Mouse (Mus musculus) G1E (cell line): Measurements from ENCODE around the gene Runx1. TPM values are rescaled to one million over a fixed set of nuclear protein-coding genes. Genes with fewer than 3 reads are reported as not detected.

Experiments
- ATAC-seq: 2 replicates; pipeline ENCODE4 v1.8.0; 2016; ENCODE audit warnings: mild to moderate bottlenecking; ENCODE audit not compliant: insufficient number of reproducible peaks, poor library complexity, low FRiP score, severe bottlenecking; ENCODE audit errors: extremely low read depth
- DNase-seq: peaks from one replicate; pipeline ENCODE4 v3.0.0; 2012; ENCODE audit warnings: low spot score
- H3K27me3 ChIP-seq: 2 replicates; pipeline ENCODE4 v1.6.1; 2012; ENCODE audit warnings: mild to moderate bottlenecking, low read length, inconsistent platforms; ENCODE audit not compliant: insufficient read depth
- H3K36me3 ChIP-seq: replicated peaks from 2 replicates; pipeline ENCODE3; 2012; ENCODE audit warnings: mild to moderate bottlenecking, inconsistent platforms
- H3K4me1 ChIP-seq: 2 replicates; pipeline ENCODE4 v1.6.1; 2012; ENCODE audit warnings: low read depth, low read length, inconsistent platforms, mixed read lengths; ENCODE audit not compliant: insufficient read depth
- H3K4me3 ChIP-seq: 2 replicates; pipeline ENCODE4 v1.5.1; 2012; ENCODE audit warnings: low read depth, mild to moderate bottlenecking, inconsistent platforms, low read length, moderate library complexity, mixed read lengths
- H3K9me3 ChIP-seq: replicated peaks from 2 replicates; pipeline ENCODE4 v1.6.1; 2012; ENCODE audit warnings: inconsistent platforms
- CTCF ChIP-seq: IDR thresholded peaks from 2 replicates; pipeline ENCODE4 v1.5.1; 2012; ENCODE audit warnings: low read depth, low read length, inconsistent platforms, mixed read lengths
- GATA1 ChIP-seq: IDR thresholded peaks from 2 replicates; pipeline ENCODE4 v1.6.1; 2012; ENCODE audit warnings: borderline replicate concordance, low read length, inconsistent platforms, mixed read lengths
- GATA2 ChIP-seq: IDR thresholded peaks from 2 replicates; pipeline ENCODE4 v1.6.1; 2012; ENCODE audit warnings: low read depth, low read length, inconsistent platforms, borderline replicate concordance
- POLR2AphosphoS5 ChIP-seq: IDR thresholded peaks from 2 replicates; pipeline ENCODE4 v1.6.1; 2012; ENCODE audit warnings: low read depth, low read length, inconsistent platforms; ENCODE audit not compliant: insufficient replicate concordance
- TAL1 ChIP-seq: conservative IDR thresholded peaks from 2 replicates; pipeline ENCODE4 v1.6.1; 2012; ENCODE audit warnings: low read depth, low read length, inconsistent platforms, mixed read lengths
- polyA plus RNA-seq: library from polyadenylated mRNA; stranded (reverse); fragments of >175 nt; gene quantifications from 2 replicates; pipeline ENCODE4 v1.2.3, GENCODE M21; 2012
- total RNA-seq, 2 experiments: library from RNA; stranded (forward) in 1 of 2; stranded (reverse) in 1 of 2; fragments of 200-1000 nt in 1 of 2; fragments of >200 nt in 1 of 2; fragmentation: Nextera tagmentation in 1 of 2; gene quantifications; 2 replicates each; pipeline ENCODE4 v1.2.3; 2014 to 2017

Runx1 gene
- total and polyA plus RNA-seq, 3 experiments = 36.1 to 213 (median 158) TPM

GRCm38 (mm10) chr16:92615234-92615799 is 210.6 kb downstream of the Runx1 start:
- TF ChIP-seq GATA2 (no peak), POLR2AphosphoS5 (no peak), CTCF (no peak), TAL1 (no peak), GATA1 (no peak)
- Histone ChIP-seq H3K9me3 (peaks cover 4% of the 10 kb centered on the region), H3K4me3 (no peak overlapping the region), H3K27me3 (no peaks in the 10 kb centered on the region), H3K4me1 (peaks cover 13% of the 10 kb centered on the region; the same call in 1 of the 2 replicates), H3K36me3 (peaks cover 97% of the 10 kb centered on the region)
- no peak for ATAC-seq
- DNase-seq = no peak

DNA sequence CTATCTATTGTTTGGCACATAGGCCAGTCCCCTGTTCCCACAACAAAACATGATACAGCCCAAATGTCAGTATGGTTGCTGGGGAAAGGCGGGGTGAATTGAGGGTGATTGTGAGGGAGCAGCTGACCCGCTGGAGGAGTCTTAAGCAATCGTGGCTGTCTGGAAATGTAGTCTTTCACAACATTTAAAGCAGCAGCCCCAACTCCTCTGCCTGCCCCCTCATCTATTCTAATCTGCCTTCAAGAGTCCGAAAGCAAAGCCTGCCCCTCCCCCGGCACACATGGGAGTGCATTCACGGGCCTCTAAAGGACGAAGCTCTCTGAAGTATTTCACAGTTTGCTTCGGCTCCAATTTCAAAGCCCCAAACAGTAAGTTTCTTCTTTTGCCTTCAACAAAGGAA is 213.4 kb downstream of the Runx1 start:
- TF ChIP-seq TAL1 (no peak), GATA1 (no peak), GATA2 (no peak), POLR2AphosphoS5 (no peak), CTCF (no peak)
- no peak for DNase-seq
- peaks cover 98% of the 10 kb centered on the region for H3K36me3 ChIP-seq
- H3K4me1 ChIP-seq = peaks cover 14% of the 10 kb centered on the region; the same call in 1 of the 2 replicates
- ATAC-seq = no peak
- no peak overlapping the region for H3K4me3 ChIP-seq
- no peaks in the 10 kb centered on the region for H3K27me3 ChIP-seq
- H3K9me3 ChIP-seq = no peaks in the 10 kb centered on the region

DNA sequence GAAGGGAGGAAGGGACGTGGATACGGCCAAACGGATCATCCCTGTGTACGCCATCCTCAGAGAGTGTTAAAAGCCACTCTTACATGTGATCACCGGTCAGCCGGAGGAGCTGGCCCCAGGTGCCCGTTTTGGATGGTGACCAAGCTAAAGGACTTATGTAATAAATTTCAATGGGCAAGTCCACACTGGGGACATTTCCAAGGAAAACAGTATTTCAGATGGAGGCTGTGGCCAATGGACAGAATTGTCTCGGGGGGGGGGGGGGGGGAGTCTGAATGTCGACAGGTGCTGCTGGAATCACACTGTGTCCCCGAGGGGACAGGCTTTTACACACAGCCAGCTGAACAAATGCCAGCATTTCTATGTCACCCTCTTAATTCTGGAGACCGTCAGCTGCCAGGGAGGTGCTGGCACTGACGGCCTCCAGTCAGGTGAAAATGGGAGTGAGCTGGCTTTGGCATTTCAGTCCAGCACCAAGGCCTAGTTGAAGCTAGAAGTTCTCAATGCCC is 214.3 kb downstream of the Runx1 start:
- Histone ChIP-seq H3K36me3 (peaks cover 98% of the 10 kb centered on the region), H3K4me1 (peaks cover 14% of the 10 kb centered on the region; the same call in 1 of the 2 replicates), H3K27me3 (no peaks in the 10 kb centered on the region), H3K4me3 (no peak overlapping the region), H3K9me3 (no peaks in the 10 kb centered on the region)
- no peak for TF ChIP-seq GATA1
- TF ChIP-seq GATA2 = no peak
- TF ChIP-seq TAL1 = no peak
- no peak for TF ChIP-seq CTCF
- TF ChIP-seq POLR2AphosphoS5 = no peak
- DNase-seq = no peak
- no peak for ATAC-seq

- ATAC-seq = no peak
- Histone ChIP-seq H3K4me1 (peaks cover 8% of the 10 kb centered on the region; the same call in 1 of the 2 replicates), H3K27me3 (no peaks in the 10 kb centered on the region), H3K36me3 (peaks cover 98% of the 10 kb centered on the region), H3K4me3 (no peak overlapping the region), H3K9me3 (0 out of 2 replicates have a peak, but pooled peaks cover 3% of the 10 kb centered on the region)
- TF ChIP-seq POLR2AphosphoS5 = no peak
- TF ChIP-seq GATA1 = no peak
- no peak for TF ChIP-seq GATA2
- TF ChIP-seq TAL1 = no peak
- no peak for TF ChIP-seq CTCF
- no peak for DNase-seq
Observed at GRCm38 (mm10) chr16:92610464-92610863, 215.5 kb downstream of the Runx1 start.

GRCm38 (mm10) chr16:92609717-92610077 is 216.3 kb downstream of the Runx1 start:
- 0 out of 2 replicates have a peak, but pooled peaks cover 3% of the 10 kb centered on the region for H3K9me3 ChIP-seq
- no peak overlapping the region for H3K4me3 ChIP-seq
- H3K4me1 ChIP-seq = peaks cover 7% of the 10 kb centered on the region; the same call in 1 of the 2 replicates
- no peak for DNase-seq
- TF ChIP-seq GATA1 = no peak
- TF ChIP-seq GATA2 = no peak
- TF ChIP-seq CTCF = no peak
- TF ChIP-seq POLR2AphosphoS5 = no peak
- no peak for TF ChIP-seq TAL1
- no peak for ATAC-seq
- peaks cover 96% of the 10 kb centered on the region for H3K36me3 ChIP-seq
- no peaks in the 10 kb centered on the region for H3K27me3 ChIP-seq

DNA sequence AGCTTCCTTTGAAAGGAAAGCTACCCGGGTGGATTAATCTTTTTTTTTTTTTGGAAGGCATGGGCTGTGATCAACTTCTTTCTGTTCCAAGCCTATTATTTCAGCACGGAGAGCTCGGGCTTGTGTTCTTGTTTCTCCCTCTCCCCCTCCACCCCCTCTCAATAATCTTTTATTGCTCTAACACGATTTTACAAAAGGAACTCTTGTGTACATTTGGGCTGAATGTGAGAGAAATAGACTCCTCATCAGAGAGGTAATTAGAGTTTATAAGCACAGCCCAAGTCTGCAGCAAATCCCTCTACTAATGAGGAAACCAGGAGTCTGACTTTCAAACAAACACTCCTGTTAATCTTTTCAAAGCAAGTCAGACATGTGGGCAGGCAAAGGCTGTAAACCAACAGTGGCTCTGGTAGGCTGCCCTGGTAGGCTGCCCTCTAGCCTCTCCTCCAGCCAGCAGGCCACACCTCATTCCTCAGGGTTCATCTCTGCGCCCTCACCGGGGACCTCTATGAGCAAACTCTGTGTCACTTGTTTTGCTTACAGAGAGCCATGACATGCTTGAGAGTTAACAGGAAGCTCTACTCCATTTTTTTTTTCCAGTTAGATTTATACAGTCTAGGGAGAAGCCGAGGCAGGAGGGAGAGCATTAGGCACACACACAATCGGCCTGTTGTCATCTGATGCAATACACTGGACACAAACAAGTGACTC is 216.8 kb downstream of the Runx1 start:
- Histone ChIP-seq H3K27me3 (no peaks in the 10 kb centered on the region), H3K9me3 (0 out of 2 replicates have a peak, but pooled peaks cover 3% of the 10 kb centered on the region), H3K4me1 (peaks cover 6% of the 10 kb centered on the region; the same call in 1 of the 2 replicates), H3K36me3 (peaks cover 96% of the 10 kb centered on the region), H3K4me3 (no peak overlapping the region)
- DNase-seq (no peak), ATAC-seq (no peak)
- no peak for TF ChIP-seq TAL1
- no peak for TF ChIP-seq GATA1
- no peak for TF ChIP-seq GATA2
- TF ChIP-seq CTCF = no peak
- TF ChIP-seq POLR2AphosphoS5 = no peak
